Mouse (Mus musculus): ENCODE data around the gene Nudt17.
"Not testable (repeated sequence)": the region's sequence is repeated elsewhere in the genome, so short reads cannot be mapped to it uniquely, and the experiment has no call there.

The Nudt17 gene

GRCm38 (mm10) chr3:96669727-96670468 lies 38.5 kb downstream of the Nudt17 start, which contains the start of gene Ankrd35:
Gene Ankrd35 (plus strand): TSS chr3:96670131.
- DNase-seq (ENCODE audit: low read depth), result peak; percentile 76

DNA sequence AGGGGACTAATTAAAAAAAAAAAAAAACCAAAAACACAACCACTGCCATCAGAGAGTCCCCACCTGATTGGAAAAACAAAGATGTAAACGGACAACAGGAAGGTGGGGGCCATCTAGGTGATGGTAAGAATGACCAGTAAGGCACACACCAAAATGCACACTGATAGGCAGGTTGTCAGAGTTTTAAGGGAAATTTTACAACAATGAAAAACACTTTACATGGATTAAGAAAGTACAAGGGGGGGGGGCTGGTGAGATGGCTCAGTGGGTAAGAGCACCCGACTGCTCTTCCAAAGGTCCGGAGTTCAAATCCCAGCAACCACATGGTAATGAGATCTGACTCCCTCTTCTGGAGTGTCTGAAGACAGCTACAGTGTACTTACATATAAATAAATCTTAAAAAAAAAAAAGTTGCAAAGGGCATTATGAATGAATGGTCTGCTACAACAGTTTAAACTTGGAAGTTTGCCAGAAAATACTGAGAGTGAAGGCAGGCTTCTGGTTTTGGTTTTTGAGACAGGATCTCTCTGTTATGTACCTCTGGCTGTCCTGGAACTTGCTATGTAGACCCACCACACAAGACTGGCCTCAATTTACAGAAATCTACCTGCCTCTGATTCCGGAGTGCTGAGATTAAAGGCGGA lies 39.8 kb downstream of the Nudt17 start:
- no peak for DNase-seq (ENCODE audit: low read depth)

- DNase-seq (ENCODE audit: low read depth), result no peak
These were observed 41.0 kb downstream of the Nudt17 start for GRCm38 (mm10) chr3:96667316-96667715.

DNA sequence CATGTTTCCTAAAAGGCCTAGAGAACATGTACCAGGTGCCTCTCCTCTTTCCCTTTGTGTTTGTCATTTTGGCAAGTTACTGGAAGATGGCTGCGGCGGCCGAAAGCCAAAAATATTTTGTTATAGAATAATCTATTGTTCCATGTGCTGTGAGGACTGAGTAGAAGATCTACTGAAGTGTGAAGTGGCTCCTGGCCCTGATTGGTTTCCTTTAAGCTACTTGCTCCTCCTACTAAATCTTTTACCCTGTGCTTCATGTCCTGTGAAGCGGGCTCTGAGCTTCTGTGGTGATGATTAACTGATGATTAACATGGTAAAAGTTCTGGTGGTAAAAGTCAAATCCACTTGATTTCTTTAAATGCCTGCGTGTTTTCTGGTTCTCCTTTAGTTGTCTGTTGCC lies 41.4 kb downstream of the Nudt17 start:
- no peak for DNase-seq (ENCODE audit: low read depth)

GRCm38 (mm10) chr3:96665732-96666363 lies 42.5 kb downstream of the Nudt17 start:
- DNase-seq (ENCODE audit: low read depth), result not testable (repeated sequence)

DNA sequence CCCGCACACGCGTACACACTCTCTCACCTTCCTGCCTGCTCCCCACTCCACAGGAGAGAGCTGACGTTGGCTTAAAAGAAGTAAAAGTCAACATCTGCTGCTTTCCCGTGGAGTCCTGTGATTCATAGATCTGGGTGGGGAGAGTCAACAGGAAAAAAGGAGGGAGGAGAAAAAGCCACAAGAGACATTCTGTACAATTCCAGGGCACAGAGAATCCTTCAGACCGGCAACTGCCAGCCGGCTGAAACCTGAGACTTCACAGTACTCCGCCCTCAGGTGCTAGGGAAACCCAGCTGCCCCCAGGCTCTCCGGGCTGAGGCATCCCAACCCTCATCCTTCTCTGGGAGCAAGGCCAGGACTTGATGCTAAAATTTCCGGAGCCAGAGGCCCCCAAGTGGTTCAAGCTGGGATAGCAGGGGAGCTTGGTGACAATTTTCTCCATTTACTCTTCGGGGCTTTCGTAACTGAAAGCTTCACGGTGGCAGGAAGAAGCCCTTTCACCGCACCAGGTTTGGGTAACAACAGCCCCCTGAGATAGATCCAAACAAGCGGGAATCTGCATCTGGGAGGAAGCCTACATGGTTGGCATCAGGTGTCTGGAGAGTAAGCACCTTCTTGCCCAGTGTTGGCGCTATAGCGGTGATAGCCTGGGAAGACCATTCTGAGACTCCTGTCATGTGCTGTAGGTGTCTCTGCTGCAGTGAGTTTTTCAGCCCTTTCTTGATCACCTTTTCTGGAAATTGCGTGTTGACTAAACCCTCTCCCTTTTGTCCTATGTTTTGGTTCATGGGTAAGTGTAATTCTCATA lies 44.7 kb downstream of the Nudt17 start:
- DNase-seq (ENCODE audit: low read depth), result peak; percentile 74

DNA sequence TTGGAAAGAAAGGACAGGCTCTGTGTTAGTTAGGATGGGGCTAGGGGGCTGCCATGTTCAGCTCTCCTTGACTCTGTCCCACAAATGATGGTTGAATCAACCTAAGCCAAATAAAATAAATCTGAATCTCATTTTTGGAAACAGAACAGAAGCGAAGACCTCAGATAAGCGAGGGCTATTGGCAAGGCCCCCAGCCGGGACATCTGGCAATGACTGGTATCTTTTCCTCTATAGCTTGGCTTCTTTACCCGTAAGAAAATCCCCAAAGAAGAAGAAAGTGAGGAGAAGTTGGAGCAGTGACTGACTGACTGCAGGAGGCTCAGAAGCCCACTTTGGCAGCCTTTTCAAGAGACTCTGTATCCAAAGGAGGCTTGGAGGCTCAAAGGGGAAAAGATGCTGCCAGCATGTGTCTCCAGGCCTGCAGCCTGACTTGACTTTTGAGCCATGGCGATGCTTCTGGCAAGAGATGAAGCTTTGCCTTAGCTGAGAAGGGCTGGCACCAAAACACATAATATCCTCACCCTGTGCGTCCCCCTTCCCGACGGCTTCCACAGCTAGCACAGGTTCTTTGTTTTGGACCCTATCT lies 45.5 kb downstream of the Nudt17 start:
- no peak for DNase-seq (ENCODE audit: low read depth)

DNA sequence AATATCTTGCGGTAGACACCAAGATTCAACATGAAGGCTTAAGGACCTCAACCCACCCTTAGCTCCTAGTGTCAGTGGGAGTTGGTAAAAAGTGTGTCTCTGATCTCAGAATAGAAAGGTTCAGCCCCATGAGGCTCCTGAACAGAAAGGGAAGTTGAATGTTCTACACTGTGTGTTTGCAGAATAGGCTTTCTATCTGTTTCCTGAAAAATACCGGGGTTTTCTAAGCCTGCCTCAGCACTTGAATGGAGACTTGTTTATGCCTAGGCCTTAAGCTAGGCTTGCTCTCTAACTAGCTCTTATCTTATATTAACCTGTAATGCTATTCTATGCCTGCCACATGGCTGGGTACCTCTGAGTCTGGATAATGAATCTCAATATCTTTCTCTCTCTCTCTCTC lies 47.5 kb downstream of the Nudt17 start:
- no peak for DNase-seq (ENCODE audit: low read depth)

All from c-Kit-positive CD71-negative TER-119-negative erythroid progenitor cells, embryonic 14.5 days (primary cell).